14 mouse cellular contexts compared by ENCODE assay signal in the genomic region with DNA sequence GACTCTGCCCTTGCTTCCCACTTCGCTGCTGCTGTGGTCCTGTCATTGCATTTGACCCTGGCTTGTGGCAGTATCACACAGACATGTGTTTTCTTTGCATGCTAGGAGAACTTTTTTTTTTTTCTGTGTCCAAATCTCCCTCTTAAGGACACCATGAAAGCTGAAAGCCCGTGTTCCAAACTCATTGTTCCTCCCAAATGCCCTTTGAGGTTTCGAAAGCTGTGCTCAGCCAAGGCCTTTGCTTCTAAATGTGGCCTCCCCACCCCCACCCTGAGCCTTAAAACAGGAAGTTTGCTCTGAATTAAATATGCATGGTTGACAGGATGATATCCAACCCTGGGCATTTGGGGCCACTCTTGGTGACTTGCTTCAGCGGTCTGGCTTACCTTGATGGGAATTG. TPM values are rescaled to one million over a fixed set of nuclear protein-coding genes. Genes with fewer than 3 reads are reported as not detected.
DNase-seq lines count a peak whose midpoint lies in the region; ATAC-seq and TF ChIP-seq lines count a peak whose summit lies in the region.
"Had no signal": no experiment of that assay in that cellular context is flagged by ENCODE, and none has a peak within 500 bp of the region (broad histone marks: within the 10 kb centered on the region; RNA-seq: fewer than 3 reads in every experiment).

No protein-coding gene starts in this region.

- no peaks in the 10 kb centered on the region for H3K27me3 ChIP-seq in lung, postnatal 0 days (replicated peaks; ENCODE audit: insufficient read depth, low read length)
- H3K27me3 ChIP-seq in embryonic facial prominence, embryonic 10.5 days (replicated peaks; ENCODE audit: low read depth, poor library complexity, severe bottlenecking): no peaks in the 10 kb centered on the region
- no peaks in the 10 kb centered on the region for H3K27me3 ChIP-seq in megakaryocyte, embryonic 14.5 days (replicated peaks)
- H3K27me3 ChIP-seq in midbrain, embryonic 11.5 days (ENCODE audit: control insufficient read depth, insufficient read depth, low read length): no peaks in the 10 kb centered on the region
- H3K27me3 ChIP-seq: hindbrain, embryonic 13.5 days; limb, embryonic 13.5 days; midbrain, embryonic 12.5 days had no signal

- no peak for ATAC-seq in lung, postnatal 0 days
- no peak for ATAC-seq in midbrain, embryonic 11.5 days (ENCODE audit: low FRiP score)

- H3K27ac ChIP-seq in lung, postnatal 0 days (ENCODE audit: low read length): no peak overlapping the region
- H3K27ac ChIP-seq in embryonic facial prominence, embryonic 10.5 days (replicated peaks): peak overlapping the region; percentile 24; the same call in 1 of the 2 replicates
- no peak overlapping the region for H3K27ac ChIP-seq in midbrain, embryonic 11.5 days (ENCODE audit: low read depth, low read length)
- H3K27ac ChIP-seq: hindbrain, embryonic 13.5 days; limb, embryonic 13.5 days; midbrain, embryonic 12.5 days had no signal

- H3K4me3 ChIP-seq in lung, postnatal 0 days (ENCODE audit: low read depth, low read length): no peak overlapping the region
- H3K4me3 ChIP-seq in embryonic facial prominence, embryonic 10.5 days: no peak overlapping the region
- H3K4me3 ChIP-seq in megakaryocyte, embryonic 14.5 days (replicated peaks): peak overlapping the region; percentile 87
- H3K4me3 ChIP-seq in midbrain, embryonic 11.5 days (ENCODE audit: low read depth, low read length): no peak overlapping the region
- H3K4me3 ChIP-seq: hindbrain, embryonic 13.5 days; limb, embryonic 13.5 days; midbrain, embryonic 12.5 days had no signal

- H3K9ac ChIP-seq in lung, postnatal 0 days (replicated peaks; ENCODE audit: low read depth): no peak overlapping the region
- no peak overlapping the region for H3K9ac ChIP-seq in midbrain, embryonic 11.5 days (ENCODE audit: low read length)
- H3K9ac ChIP-seq: hindbrain, embryonic 13.5 days; limb, embryonic 13.5 days; midbrain, embryonic 12.5 days had no signal

- no peak for TF ChIP-seq EP300 in lung, postnatal 0 days (IDR thresholded peaks at IDR 0.05)

- no peaks in the 10 kb centered on the region for H3K36me3 ChIP-seq in lung, postnatal 0 days (ENCODE audit: insufficient read depth, low read length)
- peaks cover 3% of the 10 kb centered on the region; the same call in 1 of the 2 replicates for H3K36me3 ChIP-seq in embryonic facial prominence, embryonic 10.5 days (replicated peaks)
- H3K36me3 ChIP-seq in megakaryocyte, embryonic 14.5 days (replicated peaks; ENCODE audit: low read length): no peaks in the 10 kb centered on the region
- H3K36me3 ChIP-seq in midbrain, embryonic 11.5 days (ENCODE audit: control insufficient read depth, insufficient read depth, low read length): no peaks in the 10 kb centered on the region
- H3K36me3 ChIP-seq: hindbrain, embryonic 13.5 days; midbrain, embryonic 12.5 days had no signal

- WGBS in lung, postnatal 0 days: 51% methylated on average over 4 of the region's 4 CpGs
- 71% methylated on average over 4 of the region's 4 CpGs for WGBS in embryonic facial prominence, embryonic 10.5 days
- WGBS in midbrain, embryonic 11.5 days: 60% methylated on average over 4 of the region's 4 CpGs

- no peak for TF ChIP-seq CTCF in lung, postnatal 0 days (IDR thresholded peaks at IDR 0.05)

- H3K4me1 ChIP-seq in lung, postnatal 0 days (ENCODE audit: insufficient read depth, low read depth, low read length): peaks cover 17% of the 10 kb centered on the region; the same call in 1 of the 2 replicates
- H3K4me1 ChIP-seq in embryonic facial prominence, embryonic 10.5 days: peaks cover 31% of the 10 kb centered on the region
- peaks cover 90% of the 10 kb centered on the region for H3K4me1 ChIP-seq in megakaryocyte, embryonic 14.5 days
- H3K4me1 ChIP-seq in midbrain, embryonic 11.5 days (ENCODE audit: control insufficient read depth, insufficient read depth, low read length): no peaks in the 10 kb centered on the region; the same call in 1 of the 2 replicates
- H3K4me1 ChIP-seq: midbrain, embryonic 12.5 days had no signal

- no peak overlapping the region for H3K4me2 ChIP-seq in lung, postnatal 0 days (replicated peaks; ENCODE audit: low read depth, low read length)
- no peak overlapping the region for H3K4me2 ChIP-seq in midbrain, embryonic 11.5 days
- H3K4me2 ChIP-seq: hindbrain, embryonic 13.5 days; limb, embryonic 13.5 days; midbrain, embryonic 12.5 days had no signal

- peak; percentile 48 for DNase-seq in adrenal gland, postnatal 14 days
- no peak for DNase-seq in adrenal gland, postnatal 4 days (ENCODE audit: low spot score in 2 of 2)
- peak; percentile 21 for DNase-seq in lung, postnatal 25 days (ENCODE audit: low spot score)
- no peak for DNase-seq in lung, postnatal 0 days (ENCODE audit: low spot score)
- DNase-seq in embryonic facial prominence, embryonic 10.5 days (ENCODE audit: low spot score): no peak
- no peak for DNase-seq in midbrain, embryonic 11.5 days (ENCODE audit: low spot score, missing footprints)
- no peak for DNase-seq in retina, embryonic 14.5 days (ENCODE audit: low spot score)
- DNase-seq: kidney, postnatal 10 days; layer of hippocampus, postnatal 36 days; thymus, postnatal 14 days had no signal

- no peaks in the 10 kb centered on the region for H3K9me3 ChIP-seq in lung, postnatal 0 days (ENCODE audit: low read length)
- no peaks in the 10 kb centered on the region for H3K9me3 ChIP-seq in embryonic facial prominence, embryonic 10.5 days
- 0 out of 2 replicates have a peak, but pooled peaks cover under 1% of the 10 kb centered on the region for H3K9me3 ChIP-seq in megakaryocyte, embryonic 14.5 days
- no peaks in the 10 kb centered on the region for H3K9me3 ChIP-seq in midbrain, embryonic 11.5 days (ENCODE audit: control insufficient read depth, low read length)
- H3K9me3 ChIP-seq: hindbrain, embryonic 13.5 days; limb, embryonic 13.5 days; midbrain, embryonic 12.5 days had no signal

RNA-seq across cellular contexts. Expression of gene Dock1, which starts 27.0 kb away (rescaled TPM):
- total RNA-seq in adrenal gland, postnatal 14 days (2021): 117 and 125 TPM in 2 replicates
- 100 to 1,000 TPM; 146 to 153 TPM for total RNA-seq in adrenal gland, postnatal 4 days (2021)
- 14.0 and 17.8 TPM in 2 replicates for polyA plus RNA-seq in lung, postnatal 0 days (2015; fragmentation: Nextera tagmentation; extraction: Ambion mirVana)
- 38.0 and 40.3 TPM in 2 replicates for polyA plus RNA-seq in embryonic facial prominence, embryonic 10.5 days (2016; fragmentation: Nextera tagmentation; extraction: Ambion mirVana)
- 0.24 and 1.2 TPM in 2 replicates for polyA plus RNA-seq in megakaryocyte, embryonic 14.5 days (2012; ENCODE audit: insufficient read depth, low replicate concordance)
- 17.6 and 18.3 TPM in 2 replicates for polyA plus RNA-seq in midbrain, embryonic 11.5 days (2014; fragmentation: Nextera tagmentation; extraction: Ambion mirVana)

Comparison
In these comparisons a context has a peak if more than half of its experiments do, and no peak if none do; other contexts are left out.
1. DNase-seq: peak in adrenal gland, postnatal 14 days (single experiment) and lung, postnatal 25 days (single experiment); none in adrenal gland, postnatal 4 days (0 of 2), lung, postnatal 0 days (single experiment), embryonic facial prominence, embryonic 10.5 days (single experiment), midbrain, embryonic 11.5 days (single experiment) and retina, embryonic 14.5 days (single experiment).